Mouse (Mus musculus) myocyte (in vitro differentiated cells): Measurements from ENCODE around the gene Ncoa1. TPM values are rescaled to one million over a fixed set of nuclear protein-coding genes. Genes with fewer than 3 reads are reported as not detected.

Source experiments
- H3K27me3 ChIP-seq: one replicate; pipeline ENCODE4 v1.6.1; 2011; ENCODE audit not compliant: control insufficient read depth, insufficient read depth, insufficient read length
- H3K36me3 ChIP-seq: one replicate; pipeline ENCODE4 v1.6.1; 2011; ENCODE audit not compliant: control insufficient read depth, insufficient read depth
- H3K4me2 ChIP-seq: one replicate; pipeline ENCODE4 v1.6.1; 2011; ENCODE audit warnings: low read depth, control low read depth
- H3K4me3 ChIP-seq: one replicate; pipeline ENCODE4 v1.5.1; 2011; ENCODE audit warnings: mild to moderate bottlenecking, control low read depth, moderate library complexity
- H3K79me2 ChIP-seq: one replicate; pipeline ENCODE4 v1.6.1; 2011; ENCODE audit not compliant: control insufficient read depth, insufficient read depth
- H3ac ChIP-seq: one replicate; pipeline ENCODE4 v1.6.1; 2011; ENCODE audit not compliant: control insufficient read depth, insufficient read length
- CEBPB ChIP-seq: IDR thresholded peaks from 2 replicates; pipeline ENCODE4 v1.6.1; 2011; ENCODE audit warnings: mild to moderate bottlenecking, moderate library complexity; ENCODE audit not compliant: poor library complexity, insufficient read depth, severe bottlenecking
- E2F4 ChIP-seq: IDR thresholded peaks from one replicate; pipeline ENCODE4 v1.6.1; 2011; ENCODE audit warnings: mild to moderate bottlenecking, control low read depth, moderate library complexity; ENCODE audit not compliant: insufficient read depth
- MAX ChIP-seq: IDR thresholded peaks from one replicate; pipeline ENCODE4 v1.6.1; 2011; ENCODE audit warnings: low read depth, mild to moderate bottlenecking, control low read depth
- MYOD1 ChIP-seq, 3 experiments: IDR thresholded peaks; one replicate each; pipeline ENCODE4 v1.6.1; 2011; ENCODE audit warnings: control low read depth in 2 of 3, low read depth in 2 of 3, mild to moderate bottlenecking in 2 of 3, moderate library complexity in 1 of 3; ENCODE audit not compliant: insufficient read length in 2 of 3, control insufficient read depth in 1 of 3
- MYOG ChIP-seq, 3 experiments: IDR thresholded peaks; one replicate each; pipeline ENCODE4 v1.6.1; 2011; ENCODE audit warnings: control low read depth in 2 of 3, low read depth in 2 of 3, mild to moderate bottlenecking in 2 of 3; ENCODE audit not compliant: insufficient read length in 2 of 3, control insufficient read depth in 1 of 3, insufficient read depth in 1 of 3
- POLR2A ChIP-seq: IDR thresholded peaks from one replicate; pipeline ENCODE4 v1.6.1; 2011; ENCODE audit warnings: low read depth, mild to moderate bottlenecking, control low read depth, moderate library complexity; ENCODE audit not compliant: insufficient read length
- POLR2AphosphoS2 ChIP-seq: IDR thresholded peaks from one replicate; pipeline ENCODE4 v1.6.1; 2011; ENCODE audit warnings: low read depth, control low read depth; ENCODE audit not compliant: insufficient read length
- REST ChIP-seq: IDR thresholded peaks from one replicate; pipeline ENCODE4 v1.6.1; 2011; ENCODE audit warnings: mild to moderate bottlenecking, control low read depth, moderate library complexity; ENCODE audit not compliant: insufficient read depth, insufficient read length
- SRF ChIP-seq: IDR thresholded peaks from one replicate; pipeline ENCODE4 v1.6.1; 2011; ENCODE audit warnings: low read depth; ENCODE audit not compliant: control insufficient read depth, insufficient read length
- TCF12 ChIP-seq: IDR thresholded peaks from one replicate; pipeline ENCODE4 v1.6.1; 2011; ENCODE audit warnings: mild to moderate bottlenecking, control low read depth; ENCODE audit not compliant: poor library complexity, insufficient read depth, severe bottlenecking
- TCF3 ChIP-seq: IDR thresholded peaks from one replicate; pipeline ENCODE4 v1.6.1; 2011; ENCODE audit warnings: low read depth, control low read depth; ENCODE audit not compliant: insufficient read length
- USF1 ChIP-seq: IDR thresholded peaks from one replicate; pipeline ENCODE4 v1.6.1; 2011; ENCODE audit warnings: low read depth, mild to moderate bottlenecking, control low read depth, moderate library complexity
- polyA plus RNA-seq: library from polyadenylated mRNA; unstranded; fragments of >200 nt; fragmentation: generic; extraction: Trizol; gene quantifications from one replicate; pipeline ENCODE4 v1.2.1, GENCODE M21; 2012; ENCODE audit warnings: missing spikeins

The Ncoa1 gene
- polyA plus RNA-seq, 1 experiment: 7.1 TPM

DNA sequence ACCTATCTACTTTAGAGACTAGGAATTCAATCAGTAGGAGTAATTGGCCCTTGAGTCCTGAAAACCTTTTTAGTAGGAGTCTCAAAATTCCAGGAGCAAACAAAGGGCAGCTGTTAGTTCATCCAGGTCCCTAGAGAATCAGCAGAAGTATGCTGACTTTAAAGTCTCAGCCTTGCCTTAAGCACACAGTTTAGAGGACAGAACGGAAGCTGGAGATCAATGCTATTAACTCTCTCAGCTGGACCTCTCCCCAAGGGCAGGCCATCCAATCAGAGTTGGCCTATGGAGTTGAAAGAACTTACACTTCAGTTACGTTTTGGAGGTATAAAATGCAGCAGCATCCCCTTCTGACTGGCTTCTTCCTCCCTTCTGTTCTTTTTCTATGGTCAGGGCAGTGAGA is 154.8 kb downstream of the Ncoa1 start:
- Histone ChIP-seq H3ac (no peak overlapping the region), H3K36me3 (peaks cover 7% of the 10 kb centered on the region), H3K27me3 (no peaks in the 10 kb centered on the region), H3K4me3 (no peak overlapping the region), H3K79me2 (no peaks in the 10 kb centered on the region), H3K4me2 (no peak overlapping the region)
- TF ChIP-seq MAX (no peak), SRF (no peak), CEBPB (no peak), E2F4 (no peak), TCF3 (no peak), MYOG (IDR thresholded peaks at IDR 0.05; ENCODE audit: control insufficient read depth in 1 of 3, insufficient read depth in 1 of 3, insufficient read length in 2 of 3, low read depth in 2 of 3) (no peak), MYOD1 (IDR thresholded peaks at IDR 0.05; ENCODE audit: control insufficient read depth in 1 of 3, insufficient read length in 2 of 3, low read depth in 2 of 3) (no peak), POLR2A (no peak), REST (no peak), TCF12 (no peak)

DNA sequence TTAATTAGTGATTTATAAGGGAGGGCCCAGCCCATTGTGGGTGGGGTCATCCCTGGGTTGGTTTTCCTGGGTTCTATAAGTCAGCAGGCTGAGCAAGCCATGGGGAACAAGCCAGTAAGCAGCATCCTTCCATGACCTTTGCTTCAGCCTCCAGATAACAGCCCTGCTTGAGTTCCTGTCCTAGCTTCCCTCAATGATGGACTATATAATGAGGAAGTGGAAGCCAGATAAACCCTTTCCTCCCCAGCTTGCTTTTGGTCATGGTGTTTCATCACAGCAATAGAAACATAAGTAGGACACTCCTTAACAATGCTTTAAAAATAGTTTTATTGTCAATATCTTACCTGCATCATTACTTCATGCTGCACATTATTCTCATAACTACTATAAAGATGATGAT is 163.2 kb downstream of the Ncoa1 start:
- H3K4me2 ChIP-seq: no peak overlapping the region
- no peaks in the 10 kb centered on the region for H3K36me3 ChIP-seq
- H3K79me2 ChIP-seq: no peaks in the 10 kb centered on the region
- H3ac ChIP-seq: no peak overlapping the region
- no peaks in the 10 kb centered on the region for H3K27me3 ChIP-seq
- no peak overlapping the region for H3K4me3 ChIP-seq
- TF ChIP-seq SRF: no peak
- TF ChIP-seq MYOD1 (IDR thresholded peaks at IDR 0.05; ENCODE audit: control insufficient read depth in 1 of 3, insufficient read length in 2 of 3, low read depth in 2 of 3): no peak
- TF ChIP-seq TCF12: no peak
- TF ChIP-seq MYOG (IDR thresholded peaks at IDR 0.05; ENCODE audit: control insufficient read depth in 1 of 3, insufficient read depth in 1 of 3, insufficient read length in 2 of 3, low read depth in 2 of 3): no peak
- no peak for TF ChIP-seq E2F4
- no peak for TF ChIP-seq USF1
- TF ChIP-seq MAX: no peak
- TF ChIP-seq POLR2AphosphoS2: no peak
- no peak for TF ChIP-seq REST
- no peak for TF ChIP-seq CEBPB

DNA sequence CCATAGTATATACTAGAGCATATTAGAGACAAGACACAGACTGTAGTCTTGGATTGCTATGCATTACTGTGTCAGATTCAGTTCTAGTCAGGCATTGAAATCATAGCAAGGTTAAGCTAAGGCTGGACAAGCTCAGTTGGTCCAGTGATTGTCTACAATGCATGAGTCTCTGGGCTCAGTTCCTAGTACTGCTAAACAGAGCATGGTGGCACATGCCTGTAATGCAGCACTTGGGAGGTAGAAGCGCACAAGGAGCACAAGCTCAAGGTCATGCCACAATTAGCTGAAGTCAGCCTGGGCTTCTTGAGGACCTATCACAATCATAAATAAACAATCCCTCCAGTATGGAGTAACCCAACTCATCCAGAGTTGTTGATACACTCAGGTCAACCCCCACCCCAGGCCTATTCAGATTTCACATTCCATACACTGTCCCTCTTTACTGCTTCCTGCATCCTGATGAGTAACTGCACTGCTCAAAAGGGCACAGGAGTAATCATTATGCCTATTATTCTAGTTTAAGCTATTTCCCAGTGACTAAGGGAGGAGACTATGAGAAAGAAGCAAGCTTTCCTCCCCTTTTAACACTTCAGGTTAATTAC is 170.2 kb downstream of the Ncoa1 start:
- Histone ChIP-seq H3K36me3 (no peaks in the 10 kb centered on the region), H3K4me3 (no peak overlapping the region), H3K79me2 (no peaks in the 10 kb centered on the region), H3ac (no peak overlapping the region), H3K4me2 (no peak overlapping the region), H3K27me3 (no peaks in the 10 kb centered on the region)
- TF ChIP-seq REST (no peak), MAX (no peak), MYOD1 (IDR thresholded peaks at IDR 0.05; ENCODE audit: control insufficient read depth in 1 of 3, insufficient read length in 2 of 3, low read depth in 2 of 3) (no peak), SRF (no peak), CEBPB (no peak), E2F4 (no peak), POLR2AphosphoS2 (no peak), TCF12 (no peak), POLR2A (no peak), MYOG (IDR thresholded peaks at IDR 0.05; ENCODE audit: control insufficient read depth in 1 of 3, insufficient read depth in 1 of 3, insufficient read length in 2 of 3, low read depth in 2 of 3) (no peak), USF1 (no peak), TCF3 (no peak)

DNA sequence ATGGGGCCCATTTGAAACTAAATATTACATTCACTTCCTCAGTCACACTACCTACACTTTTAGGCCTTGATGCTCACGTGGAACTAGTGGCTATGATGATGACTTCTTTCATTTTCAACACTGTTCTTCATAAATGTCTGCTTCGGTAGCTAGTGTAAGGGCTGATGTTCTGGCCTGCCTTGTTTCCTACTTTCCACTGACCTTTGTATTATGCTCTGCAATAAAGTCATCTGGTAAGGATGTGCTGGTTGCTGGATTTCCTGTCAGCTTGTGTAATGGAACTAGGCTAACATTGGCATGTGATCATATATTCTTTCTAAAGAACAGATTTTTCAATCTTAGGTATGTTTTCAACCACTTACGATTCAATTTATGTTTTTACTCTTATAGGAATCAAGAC is 177.7 kb downstream of the Ncoa1 start:
- H3K79me2 ChIP-seq: no peaks in the 10 kb centered on the region
- H3K4me3 ChIP-seq: no peak overlapping the region
- H3ac ChIP-seq: no peak overlapping the region
- no peaks in the 10 kb centered on the region for H3K36me3 ChIP-seq
- no peak overlapping the region for H3K4me2 ChIP-seq
- H3K27me3 ChIP-seq: no peaks in the 10 kb centered on the region
- TF ChIP-seq CEBPB: no peak
- TF ChIP-seq USF1: no peak
- no peak for TF ChIP-seq E2F4
- no peak for TF ChIP-seq POLR2A
- no peak for TF ChIP-seq MYOD1 (IDR thresholded peaks at IDR 0.05; ENCODE audit: control insufficient read depth in 1 of 3, insufficient read length in 2 of 3, low read depth in 2 of 3)
- no peak for TF ChIP-seq MYOG (IDR thresholded peaks at IDR 0.05; ENCODE audit: control insufficient read depth in 1 of 3, insufficient read depth in 1 of 3, insufficient read length in 2 of 3, low read depth in 2 of 3)
- no peak for TF ChIP-seq REST
- TF ChIP-seq MAX: no peak
- no peak for TF ChIP-seq POLR2AphosphoS2
- no peak for TF ChIP-seq SRF
- no peak for TF ChIP-seq TCF3
- no peak for TF ChIP-seq TCF12
